Comparison of ENCODE assay signal across 25 mouse cellular contexts in the genomic region with DNA sequence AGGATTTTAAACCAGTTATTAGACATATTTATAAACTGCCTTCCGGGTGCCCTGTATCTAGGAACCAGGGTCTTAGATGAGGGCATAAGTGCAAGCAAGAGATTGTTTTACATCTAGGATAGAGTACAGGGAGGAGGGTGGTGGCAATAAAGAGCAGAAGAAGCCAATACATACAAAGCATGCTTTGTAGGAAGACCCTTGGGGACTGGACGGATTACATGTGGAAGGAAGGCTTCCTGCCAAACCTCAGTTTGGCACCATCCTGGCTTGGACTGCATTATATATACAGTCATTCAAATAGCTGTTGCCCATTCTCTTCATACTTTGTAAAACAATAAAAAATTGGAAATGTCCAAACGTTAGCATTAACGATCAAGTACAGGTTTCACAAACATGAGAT.
DNase-seq lines count a peak whose midpoint lies in the region; ATAC-seq lines count a peak whose summit lies in the region.
"Had no signal": no experiment of that assay in that cellular context is flagged by ENCODE, and none has a peak within 500 bp of the region (broad histone marks: within the 10 kb centered on the region; RNA-seq: fewer than 3 reads in every experiment).

No protein-coding gene starts in this region.

- ATAC-seq in forebrain, embryonic 16.5 days = 0 out of 2 replicates have a peak, but pooled peaks have one; percentile 41
- ATAC-seq in forebrain, embryonic 11.5 days (replicated peaks; ENCODE audit: low FRiP score) = no peak
- ATAC-seq: forebrain, embryonic 13.5 days; inflammation-experienced regulatory T-cells, adult 6 months; liver, postnatal 0 days had no signal

- no peaks in the 10 kb centered on the region for H3K27me3 ChIP-seq in forebrain, embryonic 16.5 days (replicated peaks; ENCODE audit: control insufficient read depth, insufficient read depth, low read length)
- no peaks in the 10 kb centered on the region for H3K27me3 ChIP-seq in forebrain, embryonic 11.5 days (ENCODE audit: control insufficient read depth, insufficient read depth, low read length)
- H3K27me3 ChIP-seq: embryonic facial prominence, embryonic 12.5 days; forebrain, embryonic 13.5 days had no signal

- H3K9me3 ChIP-seq in forebrain, embryonic 16.5 days (ENCODE audit: control insufficient read depth, low read length) = no peaks in the 10 kb centered on the region
- no peaks in the 10 kb centered on the region for H3K9me3 ChIP-seq in forebrain, embryonic 11.5 days (ENCODE audit: control insufficient read depth, low read length)
- H3K9me3 ChIP-seq: embryonic facial prominence, embryonic 12.5 days; forebrain, embryonic 13.5 days; hindbrain, embryonic 10.5 days had no signal

- no peak overlapping the region for H3K4me2 ChIP-seq in forebrain, embryonic 16.5 days (ENCODE audit: low read length)
- no peak overlapping the region for H3K4me2 ChIP-seq in forebrain, embryonic 11.5 days (ENCODE audit: low read depth, low read length, severe bottlenecking)
- H3K4me2 ChIP-seq: embryonic facial prominence, embryonic 12.5 days; forebrain, embryonic 13.5 days; heart, embryonic 11.5 days; liver, embryonic 11.5 days had no signal

- no peak overlapping the region for H3K27ac ChIP-seq in forebrain, embryonic 16.5 days (ENCODE audit: low read length)
- no peak overlapping the region for H3K27ac ChIP-seq in forebrain, embryonic 11.5 days (ENCODE audit: low read depth, low read length)
- H3K27ac ChIP-seq: embryonic facial prominence, embryonic 12.5 days; forebrain, embryonic 13.5 days; hindbrain, embryonic 10.5 days; kidney, postnatal 0 days; stomach, postnatal 0 days had no signal

- WGBS in forebrain, embryonic 16.5 days = 62% methylated on average over 4 of the region's 4 CpGs
- WGBS in forebrain, embryonic 11.5 days = 87% methylated on average over 4 of the region's 4 CpGs

- peaks cover 6% of the 10 kb centered on the region; the same call in 1 of the 2 replicates for H3K4me1 ChIP-seq in forebrain, embryonic 16.5 days (replicated peaks; ENCODE audit: control insufficient read depth, insufficient read depth, low read length)
- no peaks in the 10 kb centered on the region for H3K4me1 ChIP-seq in forebrain, embryonic 11.5 days (replicated peaks; ENCODE audit: control insufficient read depth, insufficient read depth, low read length)
- H3K4me1 ChIP-seq: embryonic facial prominence, embryonic 12.5 days; hindbrain, embryonic 10.5 days had no signal

- no peak for DNase-seq in forebrain, embryonic 11.5 days (ENCODE audit: low spot score)
- peak; percentile 9 for DNase-seq in lung, postnatal 10 days
- no peak for DNase-seq in lung, postnatal 36 days
- peak; percentile 96 for DNase-seq in NIH3T3 (ENCODE audit: low read depth)
- DNase-seq in cerebellum, adult 8-10 months = no peak
- DNase-seq in cerebellum, adult 9-10 months = no peak
- DNase-seq: adrenal gland, postnatal 36 days; cerebellum, adult 11 months; cerebellum, postnatal 14 days; gastrocnemius, postnatal 10 days; heart, adult 11 months; kidney, adult 2 months; layer of hippocampus, adult 9-11 months; liver, postnatal 0 days; right cerebral cortex, postnatal 14 days had no signal

- H3K4me3 ChIP-seq in forebrain, embryonic 16.5 days (replicated peaks; ENCODE audit: low read length) = no peak overlapping the region
- H3K4me3 ChIP-seq in forebrain, embryonic 11.5 days (ENCODE audit: low read depth, low read length) = no peak overlapping the region
- H3K4me3 ChIP-seq: embryonic facial prominence, embryonic 12.5 days; erythroblast, embryonic 14.5 days; forebrain, embryonic 13.5 days; hindbrain, embryonic 10.5 days had no signal

- H3K9ac ChIP-seq in forebrain, embryonic 16.5 days (replicated peaks; ENCODE audit: low read depth, low read length) = no peak overlapping the region
- H3K9ac ChIP-seq in forebrain, embryonic 11.5 days (ENCODE audit: low read length) = no peak overlapping the region
- H3K9ac ChIP-seq: embryonic facial prominence, embryonic 12.5 days; forebrain, embryonic 13.5 days; liver, postnatal 0 days had no signal

- no peaks in the 10 kb centered on the region for H3K36me3 ChIP-seq in forebrain, embryonic 16.5 days (ENCODE audit: control insufficient read depth, insufficient read depth)
- H3K36me3 ChIP-seq in forebrain, embryonic 11.5 days (ENCODE audit: control insufficient read depth, insufficient read depth, low read length) = no peaks in the 10 kb centered on the region
- H3K36me3 ChIP-seq: embryonic facial prominence, embryonic 12.5 days; hindbrain, embryonic 10.5 days had no signal

Comparison
In these comparisons a context has a peak if more than half of its experiments do, and no peak if none do; other contexts are left out.
1. DNase-seq: peak in lung, postnatal 10 days (single experiment) and NIH3T3 (single experiment); none in forebrain, embryonic 11.5 days (single experiment), lung, postnatal 36 days (single experiment), cerebellum, adult 8-10 months (single experiment) and cerebellum, adult 9-10 months (single experiment).